Mouse (Mus musculus) frontal cortex, adult 2 months (tissue): ENCODE measurements at regions not wholly inside any gene's neighbourhood (a gene's known extent, or its start where the extent isn't known, plus 50 kb on each side); places are given as distances from the start of the nearest gene placed in this dataset.
A peak's percentile ranks its signal among the peaks of the same experiment; 100 is the strongest.
"Not testable (repeated sequence)": the region's sequence is repeated elsewhere in the genome, so short reads cannot be mapped to it uniquely, and the experiment has no call there.

Experiments used
- DNase-seq, 2 experiments: peaks; one replicate each; pipeline ENCODE4 v3.0.0; 2022; ENCODE audit warnings: low spot score in 1 of 2; ENCODE audit errors: extremely low spot score in 1 of 2

DNA sequence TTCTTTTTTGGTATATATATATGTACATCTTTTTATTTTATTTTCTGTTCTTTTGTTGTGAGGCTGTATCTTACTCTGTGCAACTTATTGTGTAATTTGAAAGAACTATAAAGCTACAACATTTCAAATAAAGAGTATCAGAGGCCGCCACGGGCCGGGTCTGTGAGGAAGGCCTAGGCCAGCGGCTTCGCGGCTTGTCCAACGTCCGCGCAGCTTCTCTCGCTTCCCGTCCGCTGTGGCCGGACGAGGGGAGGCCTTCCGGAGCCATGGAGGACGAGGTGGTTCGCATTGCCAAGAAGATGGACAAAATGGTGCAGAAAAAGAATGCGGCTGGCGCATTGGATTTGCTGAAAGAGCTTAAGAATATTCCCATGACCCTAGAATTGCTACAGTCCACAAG lies 167.4 kb downstream of the Kif21a start:
- DNase-seq, result not testable (repeated sequence)

DNA sequence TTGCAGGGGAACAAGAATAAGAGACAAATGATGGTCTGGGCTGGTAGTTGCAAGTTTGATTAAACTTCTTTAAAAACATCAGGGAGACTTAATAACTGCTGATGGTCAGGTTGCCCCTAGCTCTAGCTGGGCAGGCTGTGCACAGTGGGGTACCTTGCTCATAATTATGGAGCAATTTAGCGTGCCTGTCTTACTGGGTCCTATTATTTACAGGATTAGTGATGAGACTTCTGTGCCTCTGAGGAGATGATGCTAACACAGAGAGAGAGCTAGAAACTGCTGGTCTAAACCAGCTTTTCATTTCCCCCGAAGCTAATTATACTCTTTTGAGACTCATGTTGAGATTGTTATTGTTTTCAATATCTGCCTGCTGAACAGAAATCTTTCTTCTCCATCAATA lies 180.3 kb downstream of the Kif21a start:
- no peak for DNase-seq

GRCm38 (mm10) chr15:90853763-90854162 lies 174.5 kb upstream of the Cpne8 start:
- not testable (repeated sequence) for DNase-seq

- no peak for DNase-seq
Measured at GRCm38 (mm10) chr15:90851991-90852390, 172.8 kb upstream of the Cpne8 start.

- DNase-seq, result peak in 1 of 2 experiments; percentile 73
Measured at GRCm38 (mm10) chr15:90841471-90841870, 162.2 kb upstream of the Cpne8 start.

DNA sequence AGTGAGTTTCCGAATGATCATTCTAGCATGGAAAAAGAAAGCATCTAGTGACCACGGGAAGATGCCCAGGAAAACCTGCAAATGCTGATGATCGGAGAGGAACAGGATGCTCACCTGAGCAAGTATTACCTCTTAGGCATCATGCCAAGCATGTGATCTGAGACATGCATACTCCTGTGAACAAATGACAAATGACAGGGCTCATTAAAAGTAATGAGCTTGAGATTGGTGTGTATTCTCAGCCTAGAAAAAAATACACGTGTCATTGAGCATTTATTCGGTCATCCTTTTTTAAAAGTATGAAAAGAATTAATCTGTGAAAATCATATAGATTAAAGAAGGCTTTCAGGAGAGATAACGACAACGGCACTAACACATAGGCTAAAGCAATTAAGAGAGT lies 156.4 kb upstream of the Cpne8 start:
- DNase-seq, result no peak

GRCm38 (mm10) chr15:90827816-90828215 lies 148.6 kb upstream of the Cpne8 start:
- DNase-seq, result no peak

GRCm38 (mm10) chr15:90822306-90822705 lies 143.1 kb upstream of the Cpne8 start:
- DNase-seq, result no peak

DNA sequence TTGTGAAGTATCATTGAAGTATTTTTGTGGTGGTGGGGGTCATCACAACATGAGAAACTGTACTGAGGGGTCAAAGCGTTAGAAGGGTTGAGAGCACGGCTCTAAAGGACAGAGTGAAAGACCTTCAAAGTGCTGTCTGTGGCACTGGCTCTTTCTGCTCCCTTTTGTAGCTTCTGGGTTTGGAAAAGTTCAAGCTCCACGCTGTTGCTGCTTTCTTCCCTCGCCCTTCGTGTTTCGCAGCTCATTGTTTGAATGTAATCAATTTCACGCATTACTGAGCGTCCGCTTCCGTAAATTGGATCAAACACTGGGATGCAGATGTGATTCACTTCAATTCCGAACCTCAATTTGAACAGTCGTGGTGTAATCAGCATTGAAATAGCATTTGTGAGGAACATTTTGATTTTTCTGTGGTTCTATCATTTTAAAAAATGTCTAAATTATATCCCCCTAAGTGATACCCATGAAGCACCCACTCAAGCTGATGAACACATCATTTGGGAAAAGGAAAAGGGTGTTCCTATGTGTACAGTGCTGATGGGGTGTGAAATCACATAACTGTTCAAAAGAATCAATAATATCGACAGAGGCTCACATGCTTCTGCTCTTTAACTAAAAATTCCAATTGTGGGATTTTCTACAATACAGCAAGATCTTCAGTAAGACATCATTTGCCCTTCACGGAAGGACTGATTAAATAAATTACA lies 140.9 kb upstream of the Cpne8 start:
- no peak for DNase-seq

- DNase-seq, result peak in 1 of 2 experiments; percentile 5
Measured at GRCm38 (mm10) chr15:90818161-90818560, 138.9 kb upstream of the Cpne8 start.

DNA sequence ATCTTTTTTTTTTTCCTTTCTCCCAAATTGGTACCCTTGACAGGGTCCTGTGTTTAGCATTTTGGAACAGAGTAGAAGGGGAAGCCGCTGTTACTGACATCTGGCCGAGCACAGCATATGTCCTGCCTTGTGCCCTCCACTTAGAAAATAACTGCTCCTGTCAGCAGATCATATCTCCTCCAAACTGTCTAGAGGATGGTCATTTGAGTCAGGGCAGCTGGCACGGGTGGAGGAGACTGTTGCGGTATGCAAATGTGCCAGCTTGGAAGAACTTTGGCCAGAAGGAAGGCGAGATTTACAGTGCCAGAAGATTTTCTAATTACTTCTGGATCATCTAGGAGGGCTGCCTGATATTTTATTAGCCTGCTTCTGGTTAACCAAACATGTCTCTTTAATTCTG lies 134.7 kb upstream of the Cpne8 start:
- no peak for DNase-seq

GRCm38 (mm10) chr15:90810341-90810740 lies 131.1 kb upstream of the Cpne8 start:
- DNase-seq, result no peak

GRCm38 (mm10) chr15:90808236-90808635 lies 129.0 kb upstream of the Cpne8 start:
- DNase-seq, result no peak

DNA sequence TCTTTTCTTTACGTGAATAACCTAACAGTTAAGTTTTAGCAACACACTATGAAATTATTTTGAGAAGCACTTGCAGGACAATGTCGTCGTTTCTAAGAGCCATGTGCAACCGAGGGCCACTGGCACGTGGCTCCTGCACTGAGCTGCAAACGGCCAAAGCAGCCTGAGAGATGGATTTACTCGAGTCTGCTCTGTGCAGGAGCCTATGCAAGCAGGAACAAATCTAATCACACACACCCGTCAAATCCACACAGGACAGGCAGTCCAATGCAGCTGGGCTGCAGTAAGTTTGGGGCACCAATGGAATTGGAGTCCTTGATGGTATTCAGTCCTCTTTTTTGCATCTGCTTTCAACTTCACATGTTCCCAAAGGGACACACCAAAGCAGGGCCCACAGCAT lies 118.8 kb upstream of the Cpne8 start:
- DNase-seq, result no peak

DNA sequence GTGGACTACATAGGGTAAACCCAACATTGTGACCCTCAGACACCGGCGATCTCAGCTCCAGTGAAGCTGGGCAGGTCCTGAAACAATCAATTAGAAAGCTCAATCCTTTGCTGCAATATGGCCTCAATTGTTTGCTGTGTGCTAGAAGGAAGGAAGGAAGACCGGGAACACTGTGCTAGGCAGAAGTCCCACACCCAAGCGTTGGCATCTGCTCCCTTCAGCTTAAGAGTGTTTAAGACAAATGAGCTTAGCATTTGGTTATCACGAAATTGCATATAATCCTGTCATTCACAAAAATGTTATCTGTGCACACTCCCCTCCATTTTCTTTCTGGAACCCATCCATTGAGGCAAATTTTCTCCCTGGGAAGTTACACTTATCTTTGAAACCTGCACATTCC lies 110.7 kb upstream of the Cpne8 start:
- DNase-seq, result no peak

DNA sequence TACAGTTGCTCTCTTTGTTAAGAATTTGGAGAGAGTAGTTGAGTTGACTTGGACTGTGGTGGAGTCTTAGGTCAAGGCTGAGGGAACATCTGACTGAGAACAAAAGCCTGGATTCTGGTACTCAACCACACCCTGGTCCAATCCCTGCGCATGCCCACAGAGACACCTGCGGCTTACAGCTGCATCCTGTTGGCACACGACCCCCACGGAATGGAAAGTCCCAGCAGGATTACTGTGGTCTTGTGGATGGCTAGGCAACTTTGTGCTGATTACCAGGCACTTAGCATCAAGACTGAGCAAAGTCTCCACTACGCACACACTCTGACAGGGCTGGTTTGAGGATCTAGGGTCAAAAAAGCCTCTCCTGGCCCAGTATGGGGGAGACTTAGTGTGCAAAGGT lies 105.5 kb upstream of the Cpne8 start:
- no peak for DNase-seq

GRCm38 (mm10) chr15:90767521-90767920 lies 88.3 kb upstream of the Cpne8 start:
- DNase-seq, result no peak

- DNase-seq, result not testable (repeated sequence)
Measured at GRCm38 (mm10) chr15:90764501-90764900, 85.3 kb upstream of the Cpne8 start.

DNA sequence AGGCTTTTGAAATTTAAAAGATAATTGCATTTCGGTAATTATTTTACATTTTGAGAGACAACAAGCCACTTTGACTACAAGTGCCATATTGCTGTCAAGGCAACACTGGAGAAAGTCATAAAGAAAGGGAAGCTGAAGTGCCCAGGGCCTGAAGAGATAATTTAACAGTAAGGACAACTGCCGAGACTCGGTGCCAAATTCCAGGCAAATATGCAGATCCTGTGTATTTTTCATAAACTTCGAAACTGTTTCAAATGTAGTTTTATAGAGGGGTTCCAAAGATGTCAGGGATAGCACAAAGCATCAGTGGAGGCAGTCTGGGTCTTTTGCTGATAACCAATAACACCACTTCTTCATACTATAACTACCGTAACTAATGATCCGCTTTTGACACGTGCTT lies 54.7 kb upstream of the Cpne8 start:
- DNase-seq, result no peak
